24 mouse cellular contexts compared by ENCODE assay signal in genomic region chr8:128276475-128276874, GRCm38 (mm10).
"Had no signal": no experiment of that assay in that cellular context is flagged by ENCODE, and none has a peak within 500 bp of the region (broad histone marks: within the 10 kb centered on the region; RNA-seq: fewer than 3 reads in every experiment).

No protein-coding gene starts in this region.

- DNase-seq: gastrocnemius, postnatal 14 days; gastrocnemius, postnatal 36 days; heart, adult 2 months; heart, postnatal 14 days; heart, postnatal 36 days; kidney, adult 11 months; kidney, adult 8-10 months; kidney, postnatal 10 days; kidney, postnatal 25 days; kidney, postnatal 4 days; liver; liver, embryonic 13.5 days had no signal

- H3K4me3 ChIP-seq: heart, adult 2 months; heart, embryonic 13.5 days; heart, embryonic 15.5 days; hindbrain, embryonic 13.5 days; hindbrain, embryonic 15.5 days; layer of hippocampus, adult 2 months; left cerebral cortex, adult 2 months; limb, embryonic 10.5 days; limb, embryonic 12.5 days; liver, embryonic 13.5 days; liver, embryonic 15.5 days had no signal

- H3K27ac ChIP-seq: heart, adult 2 months; heart, embryonic 13.5 days; heart, embryonic 15.5 days; hindbrain, embryonic 13.5 days; hindbrain, embryonic 15.5 days; hindbrain, postnatal 0 days; layer of hippocampus, adult 2 months; left cerebral cortex, adult 2 months; limb, embryonic 10.5 days; limb, embryonic 12.5 days; liver, embryonic 13.5 days; liver, embryonic 15.5 days had no signal

- H3K9ac ChIP-seq: heart, embryonic 13.5 days; heart, embryonic 15.5 days; hindbrain, embryonic 13.5 days; hindbrain, embryonic 15.5 days; limb, embryonic 12.5 days; liver, embryonic 13.5 days; liver, embryonic 15.5 days had no signal

- ATAC-seq: hindbrain, postnatal 0 days; intestine, embryonic 16.5 days had no signal

- H3K9me3 ChIP-seq: heart, embryonic 15.5 days; hindbrain, embryonic 13.5 days; hindbrain, embryonic 15.5 days; limb, embryonic 10.5 days; limb, embryonic 12.5 days; liver, embryonic 13.5 days; liver, embryonic 15.5 days had no signal

- H3K27me3 ChIP-seq: heart, embryonic 13.5 days; heart, embryonic 15.5 days; hindbrain, embryonic 13.5 days; hindbrain, embryonic 15.5 days; limb, embryonic 12.5 days; liver, embryonic 13.5 days; liver, embryonic 15.5 days had no signal

- H3K4me1 ChIP-seq: hindbrain, embryonic 13.5 days; liver, embryonic 13.5 days; liver, embryonic 15.5 days had no signal

- H3K4me2 ChIP-seq: heart, embryonic 11.5 days; heart, embryonic 13.5 days; heart, embryonic 15.5 days; hindbrain, embryonic 13.5 days; hindbrain, embryonic 15.5 days; limb, embryonic 12.5 days; liver, embryonic 13.5 days; liver, embryonic 15.5 days had no signal

- H3K36me3 ChIP-seq: heart, embryonic 13.5 days; heart, embryonic 15.5 days; hindbrain, embryonic 13.5 days; hindbrain, embryonic 15.5 days; limb, embryonic 10.5 days; limb, embryonic 12.5 days; liver, embryonic 13.5 days; liver, embryonic 15.5 days had no signal
